Mouse (Mus musculus): ENCODE measurements at regions not wholly inside any gene's neighbourhood (a gene's known extent, or its start where the extent isn't known, plus 50 kb on each side); places are given as distances from the start of the nearest gene placed in this dataset.

- peak; percentile 2 for DNase-seq
Measured at GRCm38 (mm10) chr10:47857922-47858321, 1930.6 kb downstream of the Grik2 start.
